Mouse (Mus musculus) CD4-positive helper T cell, adult 2 months (primary cell): ENCODE results near the gene Prkd3.
A peak's percentile ranks its signal among the peaks of the same experiment; 100 is the strongest.

ENCODE experiments used
- DNase-seq: peaks from one replicate; pipeline ENCODE4 v3.0.0-alpha.2; 2012; ENCODE audit warnings: low read depth, missing footprints, low spot score

Prkd3 gene

GRCm38 (mm10) chr17:79013625-79014024 lies 7.0 kb downstream of the Prkd3 start:
- no peak for DNase-seq

GRCm38 (mm10) chr17:78999745-79000270 lies 20.8 kb downstream of the Prkd3 start:
- no peak for DNase-seq

GRCm38 (mm10) chr17:78999189-78999588 lies 21.4 kb downstream of the Prkd3 start:
- DNase-seq, result no peak

- no peak for DNase-seq
Measured at GRCm38 (mm10) chr17:78998130-78998529, 22.5 kb downstream of the Prkd3 start.

GRCm38 (mm10) chr17:78994931-78995820 lies 25.4 kb downstream of the Prkd3 start:
- DNase-seq, result no peak

GRCm38 (mm10) chr17:78994382-78994781 lies 26.2 kb downstream of the Prkd3 start:
- no peak for DNase-seq

- no peak for DNase-seq
Measured at GRCm38 (mm10) chr17:78993670-78994069, 26.9 kb downstream of the Prkd3 start.

- no peak for DNase-seq
Measured at GRCm38 (mm10) chr17:78992303-78993027, 28.2 kb downstream of the Prkd3 start.

- DNase-seq, result no peak
Measured at GRCm38 (mm10) chr17:78991549-78991948, 29.1 kb downstream of the Prkd3 start.

GRCm38 (mm10) chr17:78989015-78989414 lies 31.6 kb downstream of the Prkd3 start:
- peak; percentile 30 for DNase-seq

- no peak for DNase-seq
Measured at GRCm38 (mm10) chr17:78983736-78984135, 36.9 kb downstream of the Prkd3 start.

GRCm38 (mm10) chr17:78983166-78983565 lies 37.5 kb downstream of the Prkd3 start:
- no peak for DNase-seq

GRCm38 (mm10) chr17:78968500-78968899 lies 52.1 kb downstream of the Prkd3 start:
- DNase-seq, result no peak

- DNase-seq, result no peak
Measured at GRCm38 (mm10) chr17:78966092-78966883, 54.3 kb downstream of the Prkd3 start.

- no peak for DNase-seq
Measured at GRCm38 (mm10) chr17:78964387-78964786, 56.2 kb downstream of the Prkd3 start.

- no peak for DNase-seq
Measured at GRCm38 (mm10) chr17:78959473-78959872, 61.1 kb downstream of the Prkd3 start.

GRCm38 (mm10) chr17:78953240-78953639 lies 67.4 kb downstream of the Prkd3 start:
- no peak for DNase-seq

- no peak for DNase-seq
Measured at GRCm38 (mm10) chr17:78952070-78952469, 68.5 kb downstream of the Prkd3 start.

GRCm38 (mm10) chr17:78951225-78951624 lies 69.4 kb downstream of the Prkd3 start:
- DNase-seq, result no peak

- no peak for DNase-seq
Measured at GRCm38 (mm10) chr17:78942579-78942978, 78.0 kb downstream of the Prkd3 start.

- DNase-seq, result no peak
Measured at GRCm38 (mm10) chr17:78938927-78939326, 81.7 kb downstream of the Prkd3 start.
